Mouse (Mus musculus) hindbrain, embryonic 12.5 days (tissue): ENCODE measurements at regions not wholly inside any gene's neighbourhood (a gene's known extent, or its start where the extent isn't known, plus 50 kb on each side); places are given as distances from the start of the nearest gene placed in this dataset.
A peak's percentile ranks its signal among the peaks of the same experiment; 100 is the strongest.

Experiments used
- ATAC-seq: fragments of 200-750 bp; cut with Nextera tagmentation; 2 replicates; pipeline ENCODE4 v1.8.0; 2017; ENCODE audit warnings: moderate TSS enrichment; ENCODE audit not compliant: low FRiP score
- H3K27ac ChIP-seq: fragments of 300-500 bp; sonication (generic); 2 replicates; pipeline ENCODE4 v1.5.1; 2016; ENCODE audit warnings: mild to moderate bottlenecking
- H3K27me3 ChIP-seq: fragments of 300-500 bp; sonication (generic); 2 replicates; pipeline ENCODE4 v1.6.1; 2016; ENCODE audit warnings: mild to moderate bottlenecking
- H3K36me3 ChIP-seq: fragments of 300-500 bp; sonication (generic); 2 replicates; pipeline ENCODE4 v1.6.1; 2016; ENCODE audit warnings: mild to moderate bottlenecking
- H3K4me1 ChIP-seq: fragments of 300-500 bp; sonication (generic); 2 replicates; pipeline ENCODE4 v1.6.1; 2016
- H3K4me2 ChIP-seq: fragments of 300-500 bp; sonication (generic); replicated peaks from 2 replicates; pipeline ENCODE4 v1.6.1; 2016; ENCODE audit warnings: mild to moderate bottlenecking
- H3K4me3 ChIP-seq: fragments of 300-500 bp; sonication (generic); 2 replicates; pipeline ENCODE4 v1.5.1; 2016; ENCODE audit warnings: mild to moderate bottlenecking
- H3K9ac ChIP-seq: fragments of 300-500 bp; sonication (generic); 2 replicates; pipeline ENCODE4 v1.6.1; 2016; ENCODE audit warnings: mild to moderate bottlenecking, moderate library complexity
- H3K9me3 ChIP-seq: fragments of 300-500 bp; sonication (generic); replicated peaks from 2 replicates; pipeline ENCODE4 v1.6.1; 2016; ENCODE audit warnings: mild to moderate bottlenecking
- WGBS: fragments of 180-500 bp; shearing (Covaris S2); methylation state at CpG from one replicate; pipeline ENCODE4 v1.1.7; 2016; 5-methylcytosine and 5-hydroxymethylcytosine counted together

GRCm38 (mm10) chr2:179193507-179194160, 248.6 kb upstream of the Cdh4 start:
- Histone ChIP-seq H3K9ac (no peak overlapping the region), H3K4me1 (peaks cover 12% of the 10 kb centered on the region), H3K27ac (no peak overlapping the region), H3K27me3 (no peaks in the 10 kb centered on the region), H3K4me2 (no peak overlapping the region), H3K36me3 (no peaks in the 10 kb centered on the region), H3K9me3 (no peaks in the 10 kb centered on the region), H3K4me3 (no peak overlapping the region)
- ATAC-seq: peak; percentile 60
- 39% methylated on average over 9 of the region's 9 CpGs for WGBS

GRCm38 (mm10) chr2:179197471-179197870, 244.8 kb upstream of the Cdh4 start:
- H3K4me2 ChIP-seq: no peak overlapping the region
- no peak overlapping the region for H3K4me3 ChIP-seq

GRCm38 (mm10) chr2:179200495-179200894, 241.7 kb upstream of the Cdh4 start:
- no peak overlapping the region for H3K9ac ChIP-seq
- no peak for ATAC-seq
- no peaks in the 10 kb centered on the region for H3K36me3 ChIP-seq
- H3K27me3 ChIP-seq: no peaks in the 10 kb centered on the region
- H3K4me2 ChIP-seq: no peak overlapping the region
- 12% methylated on average over 6 of the region's 6 CpGs for WGBS
- 0 out of 2 replicates have a peak, but pooled peaks cover 2% of the 10 kb centered on the region for H3K4me1 ChIP-seq
- no peaks in the 10 kb centered on the region for H3K9me3 ChIP-seq
- H3K4me3 ChIP-seq: no peak overlapping the region
- H3K27ac ChIP-seq: no peak overlapping the region

More at GRCm38 (mm10) chr2:179197471-179197870, 244.8 kb upstream of the Cdh4 start:
- WGBS: 93% methylated on average over 1 of the region's 1 CpGs
- no peak for ATAC-seq
- Histone ChIP-seq H3K27ac (no peak overlapping the region), H3K36me3 (no peaks in the 10 kb centered on the region), H3K9ac (no peak overlapping the region), H3K9me3 (no peaks in the 10 kb centered on the region), H3K27me3 (no peaks in the 10 kb centered on the region), H3K4me1 (peaks cover 7% of the 10 kb centered on the region)

GRCm38 (mm10) chr2:179210164-179210805, 231.9 kb upstream of the Cdh4 start:
- ATAC-seq: no peak
- Histone ChIP-seq H3K4me3 (no peak overlapping the region), H3K27ac (no peak overlapping the region), H3K4me1 (no peaks in the 10 kb centered on the region), H3K4me2 (no peak overlapping the region), H3K9me3 (no peaks in the 10 kb centered on the region), H3K27me3 (no peaks in the 10 kb centered on the region), H3K36me3 (no peaks in the 10 kb centered on the region), H3K9ac (no peak overlapping the region)
- WGBS: 83% methylated on average over 10 of the region's 10 CpGs

DNA sequence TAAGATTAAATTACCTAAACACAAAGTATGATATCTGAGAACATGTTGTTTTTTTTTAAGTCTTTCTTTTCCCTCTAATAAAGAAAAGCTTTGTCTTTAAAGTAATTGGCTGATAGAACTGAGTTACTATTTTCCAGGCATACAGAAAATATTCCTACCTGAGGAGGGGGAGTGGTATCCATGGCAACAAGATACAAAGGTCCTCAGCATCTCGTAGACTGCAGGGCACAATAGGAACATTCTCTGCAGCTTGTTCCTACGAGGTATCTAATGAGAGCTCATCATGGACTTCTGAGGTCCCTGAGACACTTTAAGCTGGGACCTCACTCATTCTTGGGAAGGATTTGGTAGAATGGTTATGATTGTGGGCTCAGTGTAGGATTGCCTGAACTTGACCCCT, 225.5 kb upstream of the Cdh4 start:
- Histone ChIP-seq H3K4me1 (no peaks in the 10 kb centered on the region), H3K4me2 (no peak overlapping the region), H3K27ac (no peak overlapping the region), H3K9me3 (no peaks in the 10 kb centered on the region), H3K9ac (no peak overlapping the region), H3K36me3 (no peaks in the 10 kb centered on the region), H3K4me3 (no peak overlapping the region), H3K27me3 (no peaks in the 10 kb centered on the region)
- WGBS: 39% methylated on average over 2 of the region's 2 CpGs
- no peak for ATAC-seq

DNA sequence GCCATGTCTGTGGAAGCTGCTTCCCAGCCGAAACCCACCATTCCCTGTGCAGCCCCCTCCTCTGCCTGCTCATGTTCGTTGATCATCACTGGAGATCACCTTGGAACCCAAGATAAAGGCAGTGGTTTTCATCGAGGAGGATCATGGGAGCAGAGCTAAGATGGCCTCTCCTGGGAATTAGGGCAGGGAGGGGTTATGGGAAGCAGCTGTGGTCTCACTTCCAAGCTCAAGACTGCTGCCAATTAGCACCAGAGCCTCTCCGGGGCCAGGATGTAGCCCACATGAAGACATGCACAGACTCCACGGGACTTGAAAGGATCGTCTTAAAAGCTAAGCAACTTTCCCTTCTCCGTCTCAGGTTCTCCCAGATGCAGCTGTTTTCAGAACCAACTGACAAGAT, 214.1 kb upstream of the Cdh4 start:
- no peaks in the 10 kb centered on the region for H3K27me3 ChIP-seq
- no peaks in the 10 kb centered on the region for H3K4me1 ChIP-seq
- H3K4me2 ChIP-seq: no peak overlapping the region
- no peaks in the 10 kb centered on the region for H3K9me3 ChIP-seq
- H3K4me3 ChIP-seq: no peak overlapping the region
- no peaks in the 10 kb centered on the region for H3K36me3 ChIP-seq
- H3K9ac ChIP-seq: no peak overlapping the region
- no peak overlapping the region for H3K27ac ChIP-seq
- WGBS: 64% methylated on average over 7 of the region's 7 CpGs
- no peak for ATAC-seq

- no peaks in the 10 kb centered on the region for H3K9me3 ChIP-seq
- H3K36me3 ChIP-seq: no peaks in the 10 kb centered on the region
- no peak for ATAC-seq
- H3K4me3 ChIP-seq: no peak overlapping the region
- no peak overlapping the region for H3K27ac ChIP-seq
- H3K9ac ChIP-seq: no peak overlapping the region
- no peak overlapping the region for H3K4me2 ChIP-seq
- no peaks in the 10 kb centered on the region for H3K4me1 ChIP-seq
- no peaks in the 10 kb centered on the region for H3K27me3 ChIP-seq
- 79% methylated on average over 6 of the region's 6 CpGs for WGBS
Observed at GRCm38 (mm10) chr2:179231708-179232354, 210.4 kb upstream of the Cdh4 start.

DNA sequence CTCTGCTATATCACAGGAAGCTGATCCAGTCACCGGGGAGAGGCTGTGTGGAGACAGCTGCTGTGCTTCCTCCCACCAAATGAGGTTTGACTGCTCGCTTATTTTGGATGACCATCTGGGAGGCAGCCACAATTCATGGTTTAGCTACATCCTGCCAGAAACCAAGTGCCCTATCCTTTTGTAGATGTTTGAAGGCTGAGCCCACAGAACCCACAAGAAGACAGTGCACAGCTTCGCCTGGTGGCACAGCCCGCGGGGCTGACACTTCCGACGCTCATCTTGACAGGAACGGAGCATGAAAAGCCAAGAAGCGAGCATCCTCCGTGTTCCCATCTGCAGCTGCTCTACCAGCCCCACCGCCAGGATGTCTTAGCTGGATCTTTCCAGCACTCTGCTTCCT, 204.1 kb upstream of the Cdh4 start:
- no peak overlapping the region for H3K27ac ChIP-seq
- 93% methylated on average over 11 of the region's 11 CpGs for WGBS
- no peak overlapping the region for H3K4me3 ChIP-seq
- H3K27me3 ChIP-seq: no peaks in the 10 kb centered on the region
- H3K4me1 ChIP-seq: no peaks in the 10 kb centered on the region
- no peaks in the 10 kb centered on the region for H3K36me3 ChIP-seq
- no peak overlapping the region for H3K4me2 ChIP-seq
- H3K9ac ChIP-seq: no peak overlapping the region
- H3K9me3 ChIP-seq: no peaks in the 10 kb centered on the region
- no peak for ATAC-seq

GRCm38 (mm10) chr2:179260892-179261291, 181.3 kb upstream of the Cdh4 start:
- 85% methylated on average over 2 of the region's 2 CpGs for WGBS
- H3K27ac ChIP-seq: no peak overlapping the region
- H3K9me3 ChIP-seq: no peaks in the 10 kb centered on the region

DNA sequence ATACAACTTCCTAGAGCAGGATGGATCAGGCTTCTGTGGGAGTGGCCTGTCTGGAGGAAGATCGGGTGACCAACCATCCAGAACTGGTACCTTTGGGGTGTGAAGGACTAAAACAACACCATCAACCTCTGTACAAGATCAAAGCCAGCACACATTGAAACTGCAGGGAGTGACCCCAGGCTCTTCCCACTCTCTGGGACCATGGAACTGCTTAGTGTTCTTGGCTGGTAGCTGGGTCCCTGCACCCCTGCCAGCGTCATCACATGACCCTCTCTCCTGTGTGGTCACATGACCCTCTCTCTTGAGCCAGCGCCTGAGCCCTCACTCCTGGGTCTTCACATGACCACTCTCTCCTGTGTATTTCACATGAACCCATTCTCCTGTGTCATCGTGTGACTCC, 178.3 kb upstream of the Cdh4 start:
- H3K36me3 ChIP-seq: no peaks in the 10 kb centered on the region
- no peak overlapping the region for H3K4me2 ChIP-seq
- H3K27me3 ChIP-seq: no peaks in the 10 kb centered on the region
- ATAC-seq: no peak
- whole genome bisulfite sequencing: 79% methylated on average over 4 of the region's 4 CpGs
- no peaks in the 10 kb centered on the region for H3K4me1 ChIP-seq
- no peak overlapping the region for H3K27ac ChIP-seq
- H3K9ac ChIP-seq: no peak overlapping the region
- no peaks in the 10 kb centered on the region for H3K9me3 ChIP-seq
- no peak overlapping the region for H3K4me3 ChIP-seq

More at GRCm38 (mm10) chr2:179260892-179261291, 181.3 kb upstream of the Cdh4 start:
- ATAC-seq: no peak
- no peaks in the 10 kb centered on the region for H3K4me1 ChIP-seq
- no peak overlapping the region for H3K4me2 ChIP-seq
- H3K27me3 ChIP-seq: no peaks in the 10 kb centered on the region
- H3K4me3 ChIP-seq: no peak overlapping the region
- no peak overlapping the region for H3K9ac ChIP-seq
- no peaks in the 10 kb centered on the region for H3K36me3 ChIP-seq

DNA sequence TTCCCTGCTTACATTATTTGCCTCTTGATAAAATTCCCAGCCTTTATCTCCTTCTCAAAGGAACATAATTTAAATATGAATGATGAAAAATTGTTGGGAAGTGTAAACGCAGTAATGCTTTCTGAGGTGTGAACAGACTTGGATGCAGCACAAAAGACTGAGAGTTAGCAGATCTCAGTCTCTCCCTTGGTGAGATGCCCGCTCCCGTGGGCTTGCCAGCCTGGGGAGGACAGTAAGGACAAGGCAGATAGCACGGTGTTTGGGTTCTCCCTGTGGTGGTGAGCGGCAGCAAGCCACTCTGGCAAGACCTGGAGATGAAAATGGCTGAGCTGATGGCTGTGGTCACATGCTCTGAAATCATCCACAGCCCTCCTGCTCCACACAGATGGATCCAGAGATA, 176.8 kb upstream of the Cdh4 start:
- no peaks in the 10 kb centered on the region for H3K27me3 ChIP-seq
- H3K9ac ChIP-seq: no peak overlapping the region
- no peaks in the 10 kb centered on the region for H3K9me3 ChIP-seq
- no peaks in the 10 kb centered on the region for H3K36me3 ChIP-seq
- no peaks in the 10 kb centered on the region for H3K4me1 ChIP-seq
- H3K4me2 ChIP-seq: no peak overlapping the region
- no peak for ATAC-seq
- H3K27ac ChIP-seq: no peak overlapping the region
- no peak overlapping the region for H3K4me3 ChIP-seq
- 75% methylated on average over 5 of the region's 5 CpGs for WGBS

DNA sequence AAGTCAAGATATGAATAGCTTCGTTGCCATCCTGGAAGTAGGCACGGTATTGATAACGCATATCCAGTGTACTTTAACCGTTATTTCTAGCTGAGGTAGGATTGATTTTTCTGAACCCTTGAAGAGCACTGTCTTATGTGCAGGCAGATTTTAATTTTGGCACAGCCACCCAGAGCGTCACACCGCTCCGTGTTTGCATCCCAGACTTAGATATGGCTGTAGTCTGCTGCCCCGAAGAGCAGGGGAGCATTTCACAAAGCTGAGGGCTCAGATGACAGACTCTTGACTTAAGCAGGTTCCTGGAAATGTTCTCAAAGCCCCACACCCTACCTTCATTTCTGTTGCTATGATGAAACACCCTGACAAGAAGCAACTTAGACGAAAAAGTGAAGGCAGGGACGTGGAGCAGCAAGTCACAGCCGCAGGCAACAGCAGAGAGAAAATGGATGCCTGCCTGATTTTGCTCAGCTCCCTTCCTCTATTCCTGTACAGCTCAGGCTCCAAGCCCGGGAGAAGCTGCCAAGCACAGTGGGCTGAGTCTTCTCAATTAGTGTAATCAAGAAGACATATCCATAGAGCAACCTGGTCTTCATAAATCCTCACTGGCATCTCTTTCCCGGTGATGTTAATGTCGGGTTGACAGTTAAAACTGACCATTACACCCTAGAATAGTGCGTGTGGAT, 164.9 kb upstream of the Cdh4 start:
- H3K27me3 ChIP-seq: 0 out of 2 replicates have a peak, but pooled peaks cover 3% of the 10 kb centered on the region
- WGBS: 91% methylated on average over 15 of the region's 15 CpGs
- no peaks in the 10 kb centered on the region for H3K9me3 ChIP-seq
- no peaks in the 10 kb centered on the region for H3K36me3 ChIP-seq
- H3K4me2 ChIP-seq: no peak overlapping the region
- no peaks in the 10 kb centered on the region for H3K4me1 ChIP-seq
- no peak overlapping the region for H3K4me3 ChIP-seq
- no peak for ATAC-seq
- no peak overlapping the region for H3K27ac ChIP-seq
- no peak overlapping the region for H3K9ac ChIP-seq
